Mouse (Mus musculus) liver, embryonic 12.5 days (tissue): Measurements from ENCODE around the gene Krt39. TPM values are rescaled to one million over a fixed set of nuclear protein-coding genes. Genes with fewer than 3 reads are reported as not detected.

Source experiments
- ATAC-seq: fragments of 200-750 bp; cut with Nextera tagmentation; 2 replicates; pipeline ENCODE4 v1.8.0; 2017; ENCODE audit warnings: moderate number of reproducible peaks, mild to moderate bottlenecking, moderate library complexity
- H3K27ac ChIP-seq: fragments of 300-500 bp; sonication (generic); 2 replicates; pipeline ENCODE4 v1.5.1; 2016; ENCODE audit warnings: mild to moderate bottlenecking
- H3K27me3 ChIP-seq: fragments of 300-500 bp; sonication (generic); replicated peaks from 2 replicates; pipeline ENCODE4 v1.6.1; 2016; ENCODE audit warnings: mild to moderate bottlenecking, moderate library complexity
- H3K36me3 ChIP-seq: fragments of 300-500 bp; sonication (generic); 2 replicates; pipeline ENCODE4 v1.6.1; 2016; ENCODE audit warnings: mild to moderate bottlenecking, moderate library complexity
- H3K4me1 ChIP-seq: fragments of 300-500 bp; sonication (generic); 2 replicates; pipeline ENCODE4 v1.6.1; 2016
- H3K4me2 ChIP-seq: fragments of 300-500 bp; sonication (generic); 2 replicates; pipeline ENCODE4 v1.6.1; 2016; ENCODE audit warnings: mild to moderate bottlenecking, moderate library complexity
- H3K4me3 ChIP-seq: fragments of 300-500 bp; sonication (generic); 2 replicates; pipeline ENCODE4 v1.5.1; 2016; ENCODE audit warnings: mild to moderate bottlenecking, moderate library complexity
- H3K9ac ChIP-seq: fragments of 300-500 bp; sonication (generic); 2 replicates; pipeline ENCODE4 v1.6.1; 2016; ENCODE audit warnings: mild to moderate bottlenecking, moderate library complexity
- H3K9me3 ChIP-seq: fragments of 300-500 bp; sonication (generic); replicated peaks from 2 replicates; pipeline ENCODE4 v1.6.1; 2016; ENCODE audit warnings: mild to moderate bottlenecking, moderate library complexity
- WGBS: fragments of 180-500 bp; shearing (Covaris S2); methylation state at CpG from one replicate; pipeline ENCODE4 v1.1.7; 2016; ENCODE audit not compliant: insufficient replicate concordance; 5-methylcytosine and 5-hydroxymethylcytosine counted together
- polyA plus RNA-seq: library from polyadenylated mRNA; unstranded; fragments of >200 nt; fragmentation: Nextera tagmentation; extraction: Ambion mirVana; gene quantifications from 2 replicates; pipeline ENCODE4 v1.2.1, GENCODE M21; 2016

Gene Krt39
- polyA plus RNA-seq, 1 experiment from 2014 or later: not detected

- Histone ChIP-seq H3K4me3 (no peak overlapping the region), H3K27ac (no peak overlapping the region), H3K27me3 (no peaks in the 10 kb centered on the region), H3K4me2 (no peak overlapping the region), H3K9ac (no peak overlapping the region), H3K36me3 (no peaks in the 10 kb centered on the region), H3K9me3 (no peaks in the 10 kb centered on the region), H3K4me1 (no peaks in the 10 kb centered on the region)
- WGBS: 45% methylated on average over 7 of the region's 7 CpGs
- no peak for ATAC-seq
These were observed 54.8 kb downstream of the Krt39 start for GRCm38 (mm10) chr11:99466316-99466715.

- H3K4me3 ChIP-seq: no peak overlapping the region
- no peak for ATAC-seq
- H3K9ac ChIP-seq: no peak overlapping the region
- H3K27ac ChIP-seq: no peak overlapping the region
- H3K27me3 ChIP-seq: no peaks in the 10 kb centered on the region
- H3K4me2 ChIP-seq: no peak overlapping the region
- 10% methylated on average over 5 of the region's 5 CpGs for WGBS
- no peaks in the 10 kb centered on the region for H3K36me3 ChIP-seq
- H3K4me1 ChIP-seq: no peaks in the 10 kb centered on the region
- no peaks in the 10 kb centered on the region for H3K9me3 ChIP-seq
These were observed 56.3 kb downstream of the Krt39 start for GRCm38 (mm10) chr11:99464836-99465235.

Other genes with a start within 250 kb of the Krt39 start
- not detected in 2 replicates for gene Krt24, start 236.1 kb downstream of the Krt39 start, polyA plus RNA-seq
- gene Krt25, start 198.4 kb downstream of the Krt39 start, polyA plus RNA-seq: not detected in 2 replicates
- not detected in 2 replicates for gene Krt26, start 183.4 kb downstream of the Krt39 start, polyA plus RNA-seq
- not detected in 2 replicates for gene Krt27, start 170.2 kb downstream of the Krt39 start, polyA plus RNA-seq
- gene Krt28, start 146.4 kb downstream of the Krt39 start, polyA plus RNA-seq: 0.07 and 0.11 TPM in 2 replicates
- 5.2 and 6.1 TPM in 2 replicates for gene Krt10, start 132.0 kb downstream of the Krt39 start, polyA plus RNA-seq
- gene Krt12, start 99.1 kb downstream of the Krt39 start, polyA plus RNA-seq: 0.06 TPM in 1 of 2 replicates, not detected in the other
- 23.5 and 24.6 TPM in 2 replicates for gene Krt20, start 83.2 kb downstream of the Krt39 start, polyA plus RNA-seq
- 0.20 and 0.35 TPM in 2 replicates for gene Krt23, start 28.2 kb downstream of the Krt39 start, polyA plus RNA-seq
- gene Krt40, start 21.8 kb upstream of the Krt39 start, polyA plus RNA-seq: not detected in 2 replicates
- gene Krtap3-3, start 29.5 kb upstream of the Krt39 start, polyA plus RNA-seq: not detected in 2 replicates
- not detected in 2 replicates for gene Krtap3-2, start 35.5 kb upstream of the Krt39 start, polyA plus RNA-seq
- not detected in 2 replicates for gene Gm11939, start 38.1 kb upstream of the Krt39 start, polyA plus RNA-seq
- not detected in 2 replicates for gene Krtap3-1, start 45.3 kb upstream of the Krt39 start, polyA plus RNA-seq
- gene Krtap1-5, start 59.7 kb upstream of the Krt39 start, polyA plus RNA-seq: not detected in 2 replicates
- gene Krtap1-4, start 62.3 kb upstream of the Krt39 start, polyA plus RNA-seq: not detected in 2 replicates
- not detected in 2 replicates for gene Krtap1-3, start 70.0 kb upstream of the Krt39 start, polyA plus RNA-seq
- gene Krtap9-3, start 76.8 kb upstream of the Krt39 start, polyA plus RNA-seq: not detected in 2 replicates
- not detected in 2 replicates for gene Gm11938, start 82.0 kb upstream of the Krt39 start, polyA plus RNA-seq
- not detected in 2 replicates for gene Gm11937, start 88.9 kb upstream of the Krt39 start, polyA plus RNA-seq
- not detected in 2 replicates for gene Krtap2-4, start 93.5 kb upstream of the Krt39 start, polyA plus RNA-seq
- gene Gm11562, start 99.1 kb upstream of the Krt39 start, polyA plus RNA-seq: not detected in 2 replicates
- gene Krtap4-1, start 106.9 kb upstream of the Krt39 start, polyA plus RNA-seq: not detected in 2 replicates
- gene Krtap4-2, start 113.7 kb upstream of the Krt39 start, polyA plus RNA-seq: not detected in 2 replicates
- gene Krtap4-7, start 122.8 kb upstream of the Krt39 start, polyA plus RNA-seq: not detected in 2 replicates
- gene Gm11555, start 128.9 kb upstream of the Krt39 start, polyA plus RNA-seq: not detected in 2 replicates
- not detected in 2 replicates for gene Gm11563, start 137.6 kb upstream of the Krt39 start, polyA plus RNA-seq
- gene Krtap4-6, start 144.6 kb upstream of the Krt39 start, polyA plus RNA-seq: not detected in 2 replicates
- gene Gm14190, start 169.4 kb upstream of the Krt39 start, polyA plus RNA-seq: not detected in 2 replicates
- not detected in 2 replicates for gene Gm14180, start 213.0 kb upstream of the Krt39 start, polyA plus RNA-seq